Mouse (Mus musculus) heart, postnatal 0 days (tissue): Measurements from ENCODE around the gene Nxpe3.

Experiments
- CTCF ChIP-seq: IDR thresholded peaks from 2 replicates; pipeline ENCODE4 v1.5.1; 2016; ENCODE audit warnings: antibody characterized with exemption, control low read depth, low read depth
- EP300 ChIP-seq: IDR thresholded peaks from 2 replicates; pipeline ENCODE4 v1.6.1; 2016; ENCODE audit warnings: antibody characterized with exemption, low read depth

GRCm38 (mm10) chr16:55832617-55833016 is 62.5 kb downstream of the Nxpe3 start:
- TF ChIP-seq CTCF (no peak), EP300 (no peak)
